Mouse (Mus musculus) frontal cortex, postnatal 10 days (tissue): Measurements from ENCODE around the gene Myh1.
A peak's percentile ranks its signal among the peaks of the same experiment; 100 is the strongest.

Experiments used
- DNase-seq, 2 experiments: peaks; one replicate each; pipeline ENCODE4 v3.0.0; 2022; ENCODE audit warnings: low spot score in 2 of 2, mixed read lengths in 1 of 2

Myh1 gene

DNA sequence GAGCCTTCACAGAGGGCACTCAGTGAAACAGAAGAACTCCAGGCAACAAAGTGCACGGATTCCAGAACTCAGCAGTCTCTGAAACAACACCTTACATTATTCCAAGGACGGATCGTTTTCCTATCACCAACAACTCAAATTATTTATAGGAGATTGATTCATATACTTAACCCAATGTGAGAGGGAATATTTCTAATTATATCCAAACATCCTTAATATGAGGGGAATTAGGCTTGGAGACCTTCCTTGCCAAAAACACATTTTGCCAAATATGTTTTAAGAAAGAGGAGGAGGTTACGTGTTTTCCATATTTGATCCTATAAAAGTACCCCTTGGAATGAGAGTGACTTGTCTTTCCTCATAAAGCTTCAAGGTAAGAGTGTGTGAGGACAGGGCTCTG, at the start of gene Myh1:
Gene Myh1, plus strand, starts transcription at position 301 of the 400 bp plus-strand sequence.
- DNase-seq, result no peak

DNA sequence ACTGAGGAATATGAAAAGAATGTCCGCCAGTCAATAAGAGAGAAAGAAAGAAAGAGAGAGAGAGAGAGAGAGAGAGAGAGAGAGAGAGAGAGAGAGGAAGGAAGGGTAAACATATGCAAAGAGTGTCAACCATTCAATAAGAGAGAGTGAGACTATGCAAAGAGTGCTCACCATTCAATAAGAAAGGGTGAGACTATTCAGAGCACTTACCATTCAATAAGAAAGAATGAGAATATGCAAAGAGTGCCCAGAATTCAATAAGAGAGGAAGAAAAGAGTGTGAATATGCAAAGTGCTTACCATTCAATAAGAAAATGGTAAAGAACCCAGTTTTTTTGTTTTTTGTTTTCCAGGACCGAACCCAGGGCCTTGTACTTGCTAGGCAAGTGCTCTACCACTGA, 49.6 kb upstream of the Myh1 start:
- DNase-seq, result no peak

DNA sequence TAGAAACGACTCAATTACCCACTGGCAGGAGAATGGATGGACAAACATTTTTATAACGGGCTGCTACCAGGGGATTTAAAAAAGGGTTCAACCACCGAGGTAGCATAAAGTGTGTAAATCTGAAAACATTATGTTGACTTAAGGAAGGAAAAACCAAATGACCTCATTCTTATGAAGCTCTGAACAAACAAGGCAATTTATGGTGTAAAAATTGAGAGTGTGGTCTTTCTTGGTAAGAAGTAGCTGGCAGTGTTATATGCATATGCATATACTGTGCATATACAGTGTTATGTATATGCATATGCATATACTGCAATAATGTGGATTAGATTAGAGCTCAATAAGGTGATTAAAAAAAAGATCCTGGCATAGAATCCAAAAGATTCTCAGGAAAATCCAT, 48.7 kb upstream of the Myh1 start:
- DNase-seq, result no peak

- DNase-seq, result no peak
These were observed 47.9 kb upstream of the Myh1 start for GRCm38 (mm10) chr11:67151651-67152630.

DNA sequence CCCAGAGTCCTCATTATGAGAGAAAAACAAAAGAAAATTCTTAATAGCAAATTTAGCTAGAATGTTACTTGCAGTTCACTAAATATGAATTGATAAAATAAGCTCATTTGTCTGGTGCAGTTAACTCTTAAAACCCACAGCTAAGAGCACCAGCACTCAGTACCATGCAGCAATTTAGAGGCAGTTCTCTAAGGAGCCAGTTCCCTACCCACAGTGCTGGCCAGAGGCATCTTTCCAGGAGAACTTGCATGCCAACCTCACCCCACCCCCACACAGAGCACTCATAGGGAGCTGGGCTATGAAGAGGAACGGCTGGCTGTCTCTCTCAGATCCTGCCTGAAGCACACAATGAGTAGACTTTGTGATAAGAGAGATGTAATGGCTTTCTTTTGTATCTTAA, 46.7 kb upstream of the Myh1 start:
- DNase-seq, result peak; percentile 31 to 35

DNA sequence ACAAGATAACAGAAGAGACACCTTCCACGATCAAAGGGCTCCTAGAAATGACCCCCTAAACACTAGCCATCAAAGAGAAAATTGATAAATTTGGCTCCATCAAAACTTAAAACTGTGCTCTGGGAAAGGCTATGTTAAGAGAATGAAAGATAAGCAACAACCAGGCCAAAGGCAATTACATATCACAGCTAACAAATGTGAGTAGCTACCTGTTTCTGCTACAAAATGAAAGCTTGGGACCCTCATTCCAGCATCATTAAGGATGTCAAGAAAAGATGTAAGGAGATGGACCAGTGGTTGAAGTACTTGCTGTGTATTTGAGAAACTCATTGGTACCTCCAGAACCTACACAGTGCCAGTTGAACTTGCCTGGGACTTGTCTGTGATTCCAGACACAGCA, 46.0 kb upstream of the Myh1 start:
- no peak for DNase-seq

GRCm38 (mm10) chr11:67155650-67156049, 44.2 kb upstream of the Myh1 start:
- no peak for DNase-seq

DNA sequence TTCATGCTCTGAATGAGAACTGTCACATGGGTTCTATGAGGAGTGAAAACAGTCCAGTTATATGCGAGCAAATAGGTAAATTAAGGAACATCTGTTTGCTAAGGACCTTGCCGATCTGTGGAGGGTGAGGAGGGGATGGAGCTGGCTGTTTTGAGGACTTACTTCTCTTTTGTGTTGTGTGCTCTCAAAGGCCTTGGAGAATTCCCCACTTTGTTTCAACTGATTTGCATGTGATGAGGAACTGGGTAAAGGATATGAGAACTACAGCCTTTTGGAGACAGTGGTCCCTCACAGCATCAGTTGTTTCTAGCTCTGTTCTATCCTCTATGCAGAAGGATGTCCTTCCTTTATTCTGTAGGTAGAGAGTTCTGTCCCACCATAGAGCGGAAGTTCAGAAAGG, 39.7 kb upstream of the Myh1 start:
- DNase-seq, result no peak

- no peak for DNase-seq
These were observed 36.2 kb upstream of the Myh1 start for GRCm38 (mm10) chr11:67163701-67164100.

GRCm38 (mm10) chr11:67164851-67165250, 35.0 kb upstream of the Myh1 start:
- DNase-seq, result no peak

- DNase-seq, result no peak
These were observed 30.6 kb upstream of the Myh1 start for GRCm38 (mm10) chr11:67169301-67169700.

- DNase-seq, result no peak
These were observed 29.1 kb upstream of the Myh1 start, which contains the start of gene Myh2 for GRCm38 (mm10) chr11:67170727-67171126. Gene Myh2 (plus strand): TSS chr11:67171027.

DNA sequence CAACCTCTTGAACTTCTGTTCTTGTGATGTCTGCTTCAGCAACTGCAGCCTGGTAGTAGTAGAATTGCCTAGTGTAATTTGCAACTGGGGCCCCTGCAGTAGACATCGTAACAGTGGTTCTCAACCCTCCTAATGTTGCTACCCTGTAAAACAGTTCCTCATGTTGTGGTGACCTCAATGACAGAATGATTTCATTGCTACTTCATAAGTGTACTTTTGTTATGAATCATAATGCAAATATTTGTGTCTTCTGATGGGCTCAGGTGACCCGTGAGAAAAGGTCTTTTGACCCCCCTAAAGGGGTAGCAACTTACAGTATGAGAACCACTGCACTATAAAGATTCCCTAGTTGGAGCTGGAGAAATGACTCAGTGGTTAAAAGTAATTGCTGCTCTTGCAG, 27.4 kb upstream of the Myh1 start:
- no peak for DNase-seq

GRCm38 (mm10) chr11:67176376-67176775, 23.5 kb upstream of the Myh1 start:
- DNase-seq, result no peak

GRCm38 (mm10) chr11:67190316-67190715, 9.5 kb upstream of the Myh1 start:
- DNase-seq, result no peak

GRCm38 (mm10) chr11:67190814-67191213, 9.0 kb upstream of the Myh1 start:
- DNase-seq, result peak in 1 of 2 experiments; percentile 23

- DNase-seq, result no peak
These were observed 8.4 kb upstream of the Myh1 start for GRCm38 (mm10) chr11:67191496-67191895.

- no peak for DNase-seq
These were observed 531 bp upstream of the Myh1 start for GRCm38 (mm10) chr11:67199321-67199720.

GRCm38 (mm10) chr11:67204766-67205165, 4.9 kb downstream of the Myh1 start:
- DNase-seq, result no peak

- no peak for DNase-seq
These were observed 22.0 kb downstream of the Myh1 start for GRCm38 (mm10) chr11:67221803-67222202.

GRCm38 (mm10) chr11:67224466-67224865, 24.6 kb downstream of the Myh1 start:
- no peak for DNase-seq

GRCm38 (mm10) chr11:67228731-67229130, 28.9 kb downstream of the Myh1 start:
- no peak for DNase-seq

DNA sequence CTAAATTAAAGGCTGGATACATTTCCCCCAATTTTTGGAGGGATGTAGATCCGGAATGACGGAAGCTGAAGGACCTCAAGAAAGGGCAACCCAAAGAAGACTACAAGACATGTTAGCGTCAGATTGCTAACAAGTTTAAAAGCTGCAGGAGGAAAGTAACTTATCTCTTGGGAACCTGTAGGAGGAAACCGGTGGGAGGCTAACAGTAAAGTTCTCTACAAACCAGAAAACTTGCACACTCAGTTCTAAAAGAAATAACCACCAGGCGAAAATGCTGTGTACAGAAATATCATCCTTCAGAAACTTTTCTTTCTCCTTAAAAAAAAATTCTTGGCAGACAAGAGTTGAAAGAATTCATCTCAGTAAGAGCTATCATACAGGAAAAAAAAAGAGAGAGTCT, 29.3 kb downstream of the Myh1 start:
- no peak for DNase-seq
